Mouse (Mus musculus) embryo, embryonic 11.5 days (tissue): ENCODE data around the gene Traf7.

Source experiments
- DNase-seq: peaks from one replicate; pipeline ENCODE4 v3.0.0-alpha.2; 2012; ENCODE audit warnings: low read depth, low spot score

Traf7 gene

DNA sequence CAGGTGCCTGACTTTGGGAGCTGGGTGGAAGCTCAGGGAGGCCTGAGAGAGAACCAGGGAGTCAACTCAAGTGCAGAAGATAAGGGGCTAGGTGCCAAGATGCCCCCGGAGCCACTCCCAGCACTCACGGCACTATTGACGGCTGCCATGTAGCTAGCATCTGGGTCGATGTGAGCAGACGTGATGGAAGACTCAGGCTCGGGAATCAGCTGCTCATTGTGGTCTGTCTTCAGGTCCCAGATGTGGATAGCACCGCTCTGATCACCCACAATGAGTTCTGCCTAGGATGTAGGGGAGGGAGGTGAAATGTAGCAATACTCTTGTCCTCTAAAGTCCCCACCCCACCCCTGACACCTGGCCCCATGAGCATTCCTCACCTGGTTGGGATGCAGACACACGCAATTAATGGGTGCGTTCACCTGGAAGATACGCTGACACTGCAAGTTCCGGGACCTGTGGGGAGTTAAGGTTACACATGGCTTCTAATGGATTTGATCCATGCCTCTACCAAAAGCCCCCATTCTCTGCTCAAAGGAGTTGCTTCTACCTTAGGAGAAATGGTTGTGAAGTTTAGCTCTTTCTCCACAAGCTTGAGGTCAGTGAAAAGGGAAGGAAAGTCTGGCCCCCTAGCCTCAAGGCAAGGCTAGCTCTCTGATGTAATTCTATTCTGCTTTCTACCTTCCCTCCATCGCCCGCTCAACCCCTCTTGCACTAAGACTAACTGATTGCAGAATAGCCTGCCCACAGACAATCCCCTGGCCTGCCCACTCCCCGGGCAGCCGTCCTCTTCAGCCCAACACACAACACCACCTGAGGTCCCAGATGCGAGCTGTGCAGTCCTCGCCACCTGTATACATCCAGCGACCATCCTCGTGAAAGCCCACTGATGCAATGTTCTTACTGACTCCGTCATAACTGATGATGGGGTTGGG, 50.4 kb downstream of the Traf7 start:
- no peak for DNase-seq

DNA sequence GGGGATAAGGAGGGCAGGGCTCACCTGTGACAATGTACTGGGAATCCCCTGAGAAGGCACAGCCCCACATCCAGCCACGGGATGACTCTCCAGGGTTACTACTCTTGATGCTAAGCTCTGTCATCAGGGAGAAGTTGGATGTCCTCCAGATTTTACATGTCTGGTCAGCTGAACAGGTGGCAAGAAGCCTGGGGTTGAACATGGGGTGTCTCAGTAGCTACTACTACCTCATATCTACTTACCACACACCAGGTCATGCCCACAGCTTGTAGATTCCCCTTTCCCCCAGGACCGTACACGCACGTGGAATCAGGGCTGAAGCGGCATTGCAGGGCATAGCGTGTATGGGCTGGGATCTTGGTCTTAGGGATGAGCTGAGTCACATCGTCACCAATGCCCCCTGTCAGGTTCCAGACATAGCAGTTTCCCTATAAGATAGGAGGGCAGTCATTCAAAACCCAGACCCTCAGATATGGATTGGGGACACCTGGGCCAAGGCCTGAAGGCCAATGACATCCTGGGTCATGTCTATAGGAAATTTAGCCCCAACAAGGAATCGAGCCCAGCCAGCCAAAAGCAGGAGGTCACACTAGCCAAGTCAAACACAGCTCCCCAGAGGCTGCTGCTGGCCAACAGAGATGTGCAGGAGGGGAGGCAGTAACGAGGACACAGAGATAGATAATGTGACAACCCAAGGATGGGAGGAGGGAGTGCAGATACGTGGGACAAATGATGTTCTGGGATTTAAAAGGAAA, 51.5 kb downstream of the Traf7 start:
- no peak for DNase-seq

DNA sequence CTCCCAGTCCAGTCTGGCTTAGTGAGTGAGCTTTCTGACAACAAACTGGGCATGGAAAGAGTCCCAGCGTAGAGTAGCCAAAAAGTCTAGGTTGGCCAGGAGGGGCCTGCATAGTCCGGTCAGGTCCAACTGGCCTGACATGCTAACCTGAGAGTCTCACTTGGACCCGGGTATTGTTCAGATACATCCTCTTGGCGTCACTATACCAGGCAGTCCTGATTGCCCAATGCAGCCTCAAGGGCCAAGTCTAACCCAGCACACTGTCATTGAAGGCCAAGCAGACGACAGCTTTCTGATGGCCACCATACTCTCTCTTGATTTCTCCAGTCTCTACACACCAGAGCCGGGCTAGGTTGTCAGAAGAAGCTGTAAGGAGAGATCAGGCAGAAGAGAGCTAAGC, 52.2 kb downstream of the Traf7 start:
- no peak for DNase-seq

DNA sequence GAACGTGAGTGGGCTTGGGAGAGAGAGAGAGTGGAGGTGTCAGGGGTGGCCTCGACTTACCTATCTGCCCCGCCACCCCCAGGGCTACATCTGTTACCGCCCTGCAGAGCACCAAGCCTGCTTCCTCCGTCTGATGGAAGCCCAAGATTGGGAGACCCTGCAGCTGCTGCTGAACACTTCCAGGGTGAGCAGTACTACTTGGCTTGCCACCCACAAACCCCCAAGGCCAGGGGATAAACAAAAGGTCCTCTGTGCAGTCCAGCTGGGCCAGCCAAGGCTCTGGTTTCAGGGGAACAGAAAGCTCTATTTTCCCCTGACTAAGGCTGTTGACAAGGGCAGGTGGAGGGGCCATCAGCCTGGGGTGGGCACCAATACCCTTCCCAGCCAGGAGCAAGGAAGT, 53.2 kb downstream of the Traf7 start:
- no peak for DNase-seq

DNA sequence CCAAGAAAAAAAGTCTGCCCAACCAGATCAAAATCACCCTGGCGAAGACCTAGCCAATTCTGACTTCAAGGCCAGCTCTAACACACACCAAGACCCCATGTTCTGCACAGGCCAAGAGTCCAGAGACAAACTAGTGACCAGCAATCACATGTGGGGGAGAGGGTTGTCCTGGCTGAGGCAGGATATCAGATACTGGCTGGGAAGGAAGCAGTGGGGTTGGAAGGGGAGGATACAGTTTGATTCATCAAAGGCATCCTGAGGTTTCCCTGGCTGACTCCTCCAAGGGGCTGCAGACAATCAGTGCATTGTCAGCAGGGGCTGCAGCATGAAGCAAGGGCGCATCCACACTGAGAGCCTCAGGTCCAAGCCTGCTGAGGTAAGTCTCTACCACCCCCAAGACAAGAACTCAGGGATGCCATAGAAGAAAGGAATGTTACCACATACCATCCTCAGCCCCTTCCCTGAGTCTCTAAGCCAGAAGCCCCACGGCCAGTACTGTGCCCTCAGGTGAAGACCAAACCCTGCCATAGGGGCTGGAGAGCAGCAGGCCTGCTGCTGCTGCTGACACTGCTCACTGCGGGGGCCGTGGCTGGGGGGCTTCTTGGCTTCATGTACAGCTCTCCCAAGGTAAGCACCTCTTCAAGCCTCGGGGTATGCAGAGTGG, 54.0 kb downstream of the Traf7 start, which contains the start of gene Bricd5:
Gene Bricd5, plus strand, starts transcription at position 273 of the 664 bp plus-strand sequence.
- DNase-seq: no peak

DNA sequence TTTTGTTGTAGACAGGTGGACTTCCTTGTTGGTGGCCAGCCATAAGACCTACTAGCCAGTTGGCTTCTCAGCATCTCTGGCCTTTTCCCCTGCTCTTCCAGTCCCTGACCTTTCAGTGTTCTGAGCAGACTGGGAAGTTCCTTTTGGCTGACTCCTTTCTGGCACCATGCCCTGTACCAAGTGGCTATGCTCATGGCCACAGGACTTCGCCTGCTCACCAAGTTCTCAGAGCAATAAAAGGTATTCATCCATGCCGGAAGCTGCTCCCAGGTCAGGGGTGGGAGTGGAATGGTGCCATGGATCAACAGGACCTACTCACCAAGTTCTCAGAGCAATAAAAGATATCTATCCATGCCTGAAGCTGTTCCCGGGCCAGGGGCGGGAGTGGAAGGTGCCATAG, 55.2 kb downstream of the Traf7 start:
- DNase-seq: no peak

DNA sequence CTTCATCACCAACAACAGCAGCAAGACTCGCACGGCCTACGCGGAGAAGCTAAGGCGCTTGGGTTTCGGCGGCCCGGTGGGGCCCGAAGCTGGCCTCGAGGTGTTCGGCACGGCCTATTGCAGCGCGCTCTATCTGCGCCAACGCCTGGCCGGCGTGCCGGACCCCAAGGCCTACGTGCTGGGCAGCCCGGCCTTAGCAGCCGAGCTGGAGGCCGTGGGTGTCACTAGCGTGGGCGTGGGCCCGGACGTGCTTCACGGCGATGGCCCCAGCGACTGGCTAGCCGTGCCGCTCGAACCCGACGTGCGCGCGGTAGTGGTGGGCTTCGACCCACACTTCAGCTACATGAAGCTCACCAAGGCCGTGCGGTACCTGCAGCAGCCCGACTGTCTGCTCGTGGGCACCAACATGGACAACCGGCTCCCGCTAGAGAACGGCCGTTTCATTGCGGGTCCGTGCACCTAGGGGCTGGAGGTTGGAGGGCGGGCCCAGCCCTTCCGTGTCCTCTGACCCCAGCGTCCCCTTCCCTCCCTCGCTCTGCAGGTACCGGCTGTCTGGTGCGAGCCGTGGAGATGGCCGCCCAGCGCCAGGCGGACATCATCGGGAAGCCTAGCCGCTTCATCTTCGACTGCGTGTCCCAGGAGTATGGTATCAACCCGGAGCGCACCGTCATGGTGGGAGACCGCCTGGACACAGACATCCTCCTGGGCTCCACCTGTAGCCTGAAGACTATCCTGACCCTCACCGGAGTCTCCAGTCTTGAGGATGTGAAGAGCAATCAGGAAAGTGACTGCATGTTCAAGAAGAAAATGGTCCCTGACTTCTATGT, 56.8 kb downstream of the Traf7 start:
- DNase-seq: no peak

DNA sequence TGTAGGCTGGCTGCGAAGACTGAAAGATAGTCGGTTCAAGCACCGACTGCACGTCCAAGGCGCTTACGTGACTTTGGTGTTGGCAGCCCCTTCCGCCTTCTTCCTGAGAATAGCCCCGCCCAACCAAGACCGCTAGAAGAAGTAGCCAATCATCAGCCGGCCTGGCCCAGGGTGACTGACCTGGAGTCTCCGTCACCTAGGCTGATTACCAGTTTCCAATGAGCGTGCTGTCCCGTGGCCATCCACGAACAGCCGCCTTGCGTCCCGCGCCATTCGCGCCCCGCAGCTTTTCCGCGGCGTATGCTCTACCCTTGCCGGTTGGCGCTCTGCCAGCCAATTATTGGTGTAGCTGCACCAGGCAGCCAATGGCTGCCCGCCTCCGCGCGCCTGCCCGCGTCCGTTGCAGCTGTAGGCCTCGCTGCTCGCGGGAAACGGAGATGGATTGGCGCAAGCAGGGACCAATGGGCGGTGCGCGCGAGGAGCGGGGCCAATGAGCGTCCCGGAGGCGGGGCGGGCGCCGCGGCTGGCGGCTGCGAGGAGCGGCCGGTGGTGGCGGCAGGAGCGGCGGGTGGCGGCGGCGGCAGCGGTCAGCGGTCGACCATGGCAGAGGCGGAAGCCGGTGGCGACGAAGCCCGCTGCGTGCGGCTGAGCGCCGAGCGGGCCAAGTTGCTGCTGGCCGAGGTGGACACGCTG, 57.7 kb downstream of the Traf7 start, which contains the start of the genes E4f1 and Pgp:
Gene E4f1, minus strand, starts transcription at position 404 of the 693 bp plus-strand sequence.
Gene Pgp, plus strand, starts transcription at position 483 of the 693 bp plus-strand sequence.
- peak; percentile 97 for DNase-seq

DNA sequence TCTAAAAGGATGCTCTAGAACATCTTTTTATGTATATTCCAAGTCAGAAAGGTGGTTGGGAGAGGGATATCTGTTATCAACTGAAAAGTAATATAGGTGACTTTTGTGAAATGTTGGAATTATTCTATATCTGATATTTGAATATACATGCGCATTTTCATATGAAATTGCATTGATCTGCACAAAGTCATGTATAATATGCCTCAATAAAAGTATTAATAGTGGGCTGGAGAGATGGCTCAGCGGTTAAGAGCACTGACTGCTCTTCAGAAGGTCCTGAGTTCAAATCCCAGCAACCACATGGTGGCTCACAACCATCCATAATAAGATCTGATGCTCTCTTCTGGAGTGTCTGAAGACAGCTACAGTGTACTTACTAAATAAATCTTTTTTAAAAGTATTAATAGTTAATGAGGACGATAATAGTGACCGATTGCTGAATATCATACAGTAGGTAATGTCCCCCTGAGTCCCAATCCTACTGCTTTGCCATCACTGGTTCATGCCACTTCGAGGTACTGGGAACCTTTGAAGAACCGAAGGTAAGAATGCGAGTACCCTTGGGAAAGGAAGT, 58.3 kb downstream of the Traf7 start:
- no peak for DNase-seq

DNA sequence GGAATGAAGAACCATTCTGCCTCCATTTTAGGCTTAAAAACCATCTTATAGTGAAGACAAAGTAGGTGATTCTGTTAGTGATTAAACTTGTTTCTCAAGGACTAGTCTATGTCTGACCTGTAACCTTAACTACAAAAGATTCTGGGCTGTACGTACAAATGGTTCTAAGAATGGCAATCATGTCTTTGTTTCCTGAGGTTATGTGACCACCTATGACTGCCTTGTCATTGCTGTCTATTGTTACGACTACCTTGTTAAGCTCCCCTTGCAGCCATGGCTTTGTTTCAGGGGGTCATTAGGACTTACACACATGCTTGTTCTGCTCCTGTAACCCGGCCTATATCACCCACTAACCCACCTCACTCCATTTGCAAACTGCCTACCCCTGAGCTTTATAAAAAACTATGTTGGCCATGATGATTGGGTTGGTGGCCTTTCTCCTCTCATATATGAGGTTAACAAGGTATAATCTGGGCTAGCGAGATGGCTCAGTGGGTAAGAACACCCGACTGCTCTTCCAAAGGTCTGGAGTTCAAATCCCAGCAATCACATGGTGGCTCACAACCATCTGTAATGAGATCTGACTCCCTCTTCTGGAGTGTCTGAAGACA, 59.0 kb downstream of the Traf7 start:
- no peak for DNase-seq

DNA sequence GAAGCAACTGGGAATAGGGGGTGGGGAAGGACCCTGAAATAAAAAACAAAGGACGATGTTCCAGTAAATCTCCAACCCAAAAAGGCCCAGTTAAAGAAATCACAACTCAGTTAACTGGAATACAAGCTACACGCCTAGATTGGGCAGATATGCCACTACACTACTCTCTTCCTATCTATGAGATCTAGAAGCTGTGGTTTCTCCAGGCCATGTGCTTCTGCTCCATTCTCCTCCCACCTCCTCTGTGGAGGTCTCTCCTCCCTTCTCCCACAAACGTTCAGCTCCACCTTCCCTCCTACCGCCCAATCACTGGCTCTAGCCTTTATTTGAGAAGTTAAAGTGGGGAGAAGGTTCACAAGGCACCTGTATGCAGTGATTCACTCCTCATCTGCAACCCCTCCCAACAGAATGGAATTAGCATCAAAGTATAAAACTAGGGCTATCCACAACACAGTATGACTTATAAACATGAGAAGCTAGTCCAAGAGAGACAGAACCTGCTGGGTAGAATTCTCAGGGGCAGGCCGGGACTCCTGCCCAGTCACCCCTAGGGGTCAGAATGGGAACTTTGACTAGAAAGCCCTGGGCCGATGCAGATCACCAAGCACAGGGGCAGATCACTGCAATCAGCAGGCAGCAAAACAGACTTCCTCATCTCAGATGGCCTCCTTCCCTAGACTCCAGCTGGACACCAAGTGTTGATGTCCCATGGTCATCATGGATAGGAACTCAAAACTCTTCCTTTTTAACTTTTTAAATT, 64.2 kb downstream of the Traf7 start:
- no peak for DNase-seq

DNA sequence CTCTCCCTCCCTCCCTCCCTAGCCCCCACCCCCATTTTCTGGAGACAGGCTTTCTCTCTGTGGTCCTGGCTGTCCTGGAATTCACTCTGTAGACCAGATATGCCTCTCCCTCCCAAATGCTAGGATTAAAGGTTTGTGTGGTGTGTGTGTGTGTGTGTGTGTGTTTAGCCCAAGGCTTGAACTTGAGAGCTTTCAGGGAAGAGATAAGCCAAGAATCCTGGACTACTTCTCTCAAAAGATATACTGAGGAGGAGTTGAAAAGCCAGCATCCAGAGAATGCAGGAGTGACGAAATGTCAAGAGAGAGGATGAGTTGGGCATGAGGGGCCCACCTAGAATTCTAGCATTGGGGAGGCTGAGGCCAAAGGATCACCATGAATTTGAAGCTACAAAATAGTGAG, 64.8 kb downstream of the Traf7 start:
- no peak for DNase-seq

DNA sequence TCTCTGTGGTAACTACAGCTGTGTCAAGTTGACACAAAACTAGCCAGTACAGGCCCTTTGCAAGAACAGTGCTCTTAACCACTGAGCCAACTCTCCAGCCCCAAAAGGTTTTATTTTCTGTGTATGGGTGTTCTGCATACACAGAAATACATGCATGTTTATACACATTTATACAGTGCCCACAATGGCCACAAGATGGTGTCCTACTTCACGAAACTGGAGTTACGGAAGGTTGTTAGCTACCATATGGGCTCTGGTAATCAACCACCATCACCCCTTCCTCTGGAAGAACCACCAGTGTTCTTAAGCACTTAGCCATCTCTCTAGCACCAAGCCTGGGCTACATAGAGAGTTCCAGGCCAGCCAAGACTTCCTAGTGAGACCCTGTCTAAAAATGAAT, 66.2 kb downstream of the Traf7 start:
- no peak for DNase-seq
